Mouse (Mus musculus): ENCODE data around the gene Odf4. TPM values are rescaled to one million over a fixed set of nuclear protein-coding genes. Genes with fewer than 3 reads are reported as not detected.

Odf4 gene
- polyA plus RNA-seq, 1 experiment from 2014 or later: not detected

- Histone ChIP-seq H3K4me2 (replicated peaks) (no peak overlapping the region), H3K9ac (no peak overlapping the region), H3K4me1 (peaks cover 8% of the 10 kb centered on the region), H3K27ac (no peak overlapping the region), H3K9me3 (no peaks in the 10 kb centered on the region), H3K4me3 (no peak overlapping the region), H3K27me3 (replicated peaks) (no peaks in the 10 kb centered on the region), H3K36me3 (peaks cover 11% of the 10 kb centered on the region)
- no peak for ATAC-seq (ENCODE audit: low FRiP score, low read depth)
- WGBS: 92% methylated on average over 6 of the region's 6 CpGs
Measured at GRCm38 (mm10) chr11:68898790-68899189, 28.1 kb downstream of the Odf4 start.

GRCm38 (mm10) chr11:68897838-68898237, 29.0 kb downstream of the Odf4 start:
- no peak for ATAC-seq (ENCODE audit: low FRiP score, low read depth)
- H3K9ac ChIP-seq: no peak overlapping the region
- WGBS: 75% methylated on average over 6 of the region's 6 CpGs
- H3K4me3 ChIP-seq: no peak overlapping the region
- peaks cover 6% of the 10 kb centered on the region for H3K4me1 ChIP-seq
- H3K36me3 ChIP-seq: peaks cover 1% of the 10 kb centered on the region; the same call in 1 of the 2 replicates
- no peaks in the 10 kb centered on the region for H3K9me3 ChIP-seq
- no peaks in the 10 kb centered on the region for H3K27me3 ChIP-seq (replicated peaks)
- no peak overlapping the region for H3K27ac ChIP-seq
- H3K4me2 ChIP-seq (replicated peaks): no peak overlapping the region

- ATAC-seq (ENCODE audit: low FRiP score, low read depth): no peak
- Histone ChIP-seq H3K4me1 (no peaks in the 10 kb centered on the region; the same call in 1 of the 2 replicates), H3K36me3 (no peaks in the 10 kb centered on the region), H3K27ac (no peak overlapping the region), H3K4me3 (no peak overlapping the region), H3K27me3 (replicated peaks) (no peaks in the 10 kb centered on the region), H3K9me3 (no peaks in the 10 kb centered on the region), H3K9ac (no peak overlapping the region), H3K4me2 (replicated peaks) (no peak overlapping the region)
- WGBS: 47% methylated on average over 4 of the region's 4 CpGs
Measured at GRCm38 (mm10) chr11:68897120-68897519, 29.8 kb downstream of the Odf4 start.

GRCm38 (mm10) chr11:68896247-68896646, 30.6 kb downstream of the Odf4 start:
- H3K9ac ChIP-seq: no peak overlapping the region
- H3K9me3 ChIP-seq: no peaks in the 10 kb centered on the region
- ATAC-seq (ENCODE audit: low FRiP score, low read depth): no peak
- no peaks in the 10 kb centered on the region; the same call in 1 of the 2 replicates for H3K4me1 ChIP-seq
- H3K27ac ChIP-seq: no peak overlapping the region
- no peak overlapping the region for H3K4me3 ChIP-seq
- H3K36me3 ChIP-seq: no peaks in the 10 kb centered on the region
- WGBS: 93% methylated on average over 5 of the region's 5 CpGs
- no peak overlapping the region for H3K4me2 ChIP-seq (replicated peaks)
- H3K27me3 ChIP-seq (replicated peaks): no peaks in the 10 kb centered on the region

GRCm38 (mm10) chr11:68893911-68894464, 32.9 kb downstream of the Odf4 start:
- ATAC-seq (ENCODE audit: low FRiP score, low read depth): no peak
- H3K27ac ChIP-seq: no peak overlapping the region
- H3K4me3 ChIP-seq: no peak overlapping the region
- no peaks in the 10 kb centered on the region for H3K27me3 ChIP-seq (replicated peaks)
- WGBS: 75% methylated on average over 12 of the region's 12 CpGs
- no peak overlapping the region for H3K9ac ChIP-seq
- no peaks in the 10 kb centered on the region for H3K9me3 ChIP-seq
- H3K4me1 ChIP-seq: no peaks in the 10 kb centered on the region
- no peak overlapping the region for H3K4me2 ChIP-seq (replicated peaks)
- no peaks in the 10 kb centered on the region for H3K36me3 ChIP-seq

GRCm38 (mm10) chr11:68892233-68892832, 34.5 kb downstream of the Odf4 start:
- Histone ChIP-seq H3K4me2 (replicated peaks) (no peak overlapping the region), H3K27ac (no peak overlapping the region), H3K9me3 (no peaks in the 10 kb centered on the region), H3K27me3 (replicated peaks) (no peaks in the 10 kb centered on the region), H3K36me3 (no peaks in the 10 kb centered on the region), H3K9ac (0 out of 2 replicates have a peak overlapping the region, but pooled peaks have one; percentile 21), H3K4me3 (no peak overlapping the region), H3K4me1 (no peaks in the 10 kb centered on the region)
- no peak for ATAC-seq (ENCODE audit: low FRiP score, low read depth)
- WGBS: 78% methylated on average over 15 of the region's 15 CpGs

- Histone ChIP-seq H3K4me2 (replicated peaks) (no peak overlapping the region), H3K27me3 (replicated peaks) (no peaks in the 10 kb centered on the region), H3K9ac (no peak overlapping the region), H3K4me3 (no peak overlapping the region), H3K27ac (no peak overlapping the region), H3K36me3 (no peaks in the 10 kb centered on the region), H3K4me1 (no peaks in the 10 kb centered on the region), H3K9me3 (no peaks in the 10 kb centered on the region)
- no peak for ATAC-seq (ENCODE audit: low FRiP score, low read depth)
- 78% methylated on average over 5 of the region's 5 CpGs for WGBS
Measured at GRCm38 (mm10) chr11:68891823-68892222, 35.1 kb downstream of the Odf4 start.

- no peaks in the 10 kb centered on the region for H3K27me3 ChIP-seq (replicated peaks)
- no peak overlapping the region for H3K27ac ChIP-seq
- H3K9me3 ChIP-seq: no peaks in the 10 kb centered on the region
- H3K9ac ChIP-seq: no peak overlapping the region
- no peak for ATAC-seq (ENCODE audit: low FRiP score, low read depth)
- H3K4me2 ChIP-seq (replicated peaks): no peak overlapping the region
- no peak overlapping the region for H3K4me3 ChIP-seq
- no peaks in the 10 kb centered on the region for H3K4me1 ChIP-seq
- H3K36me3 ChIP-seq: no peaks in the 10 kb centered on the region
- 43% methylated on average over 2 of the region's 2 CpGs for whole genome bisulfite sequencing
Measured at GRCm38 (mm10) chr11:68890625-68891024, 36.3 kb downstream of the Odf4 start.

GRCm38 (mm10) chr11:68888653-68889052, 38.2 kb downstream of the Odf4 start:
- H3K27ac ChIP-seq: no peak overlapping the region
- no peaks in the 10 kb centered on the region for H3K4me1 ChIP-seq
- H3K9me3 ChIP-seq: no peaks in the 10 kb centered on the region
- WGBS: 72% methylated on average over 2 of the region's 2 CpGs
- H3K4me2 ChIP-seq (replicated peaks): no peak overlapping the region
- H3K27me3 ChIP-seq (replicated peaks): no peaks in the 10 kb centered on the region
- H3K4me3 ChIP-seq: no peak overlapping the region
- no peaks in the 10 kb centered on the region for H3K36me3 ChIP-seq
- no peak for ATAC-seq (ENCODE audit: low FRiP score, low read depth)
- no peak overlapping the region for H3K9ac ChIP-seq

- Histone ChIP-seq H3K36me3 (no peaks in the 10 kb centered on the region), H3K4me2 (replicated peaks) (no peak within 1 kb of the TSS), H3K4me1 (no peaks in the 10 kb centered on the region), H3K9ac (no peak within 1 kb of the TSS), H3K27ac (no peak within 1 kb of the TSS), H3K9me3 (no peaks in the 10 kb centered on the region), H3K27me3 (replicated peaks) (no peaks in the 10 kb centered on the region), H3K4me3 (no peak within 1 kb of the TSS)
- 35% methylated on average over 6 of the region's 6 CpGs for WGBS
- no peak for ATAC-seq (ENCODE audit: low FRiP score, low read depth)
Measured at GRCm38 (mm10) chr11:68888253-68888652, 38.6 kb downstream of the Odf4 start, which contains the start of gene Rnf222. TSS of gene Rnf222 (plus strand) at chr11:68888553.

GRCm38 (mm10) chr11:68886091-68886490, 40.8 kb downstream of the Odf4 start:
- Histone ChIP-seq H3K36me3 (no peaks in the 10 kb centered on the region), H3K4me1 (no peaks in the 10 kb centered on the region), H3K27ac (no peak overlapping the region), H3K27me3 (replicated peaks) (no peaks in the 10 kb centered on the region), H3K4me2 (replicated peaks) (no peak overlapping the region), H3K4me3 (no peak overlapping the region), H3K9me3 (no peaks in the 10 kb centered on the region), H3K9ac (no peak overlapping the region)
- no peak for ATAC-seq (ENCODE audit: low FRiP score, low read depth)
- WGBS: 81% methylated on average over 5 of the region's 5 CpGs

GRCm38 (mm10) chr11:68884368-68884767, 42.5 kb downstream of the Odf4 start:
- Histone ChIP-seq H3K36me3 (no peaks in the 10 kb centered on the region), H3K9me3 (no peaks in the 10 kb centered on the region), H3K9ac (no peak overlapping the region), H3K4me2 (replicated peaks) (no peak overlapping the region), H3K27me3 (replicated peaks) (no peaks in the 10 kb centered on the region), H3K4me1 (no peaks in the 10 kb centered on the region), H3K4me3 (no peak overlapping the region), H3K27ac (no peak overlapping the region)
- no peak for ATAC-seq (ENCODE audit: low FRiP score, low read depth)
- 77% methylated on average over 5 of the region's 5 CpGs for WGBS

GRCm38 (mm10) chr11:68883843-68884242, 43.0 kb downstream of the Odf4 start:
- Histone ChIP-seq H3K9ac (no peak overlapping the region), H3K9me3 (no peaks in the 10 kb centered on the region), H3K4me1 (no peaks in the 10 kb centered on the region), H3K36me3 (no peaks in the 10 kb centered on the region), H3K4me3 (no peak overlapping the region), H3K4me2 (replicated peaks) (no peak overlapping the region), H3K27ac (no peak overlapping the region), H3K27me3 (replicated peaks) (no peaks in the 10 kb centered on the region)
- no peak for ATAC-seq (ENCODE audit: low FRiP score, low read depth)
- 77% methylated on average over 2 of the region's 2 CpGs for WGBS
